Mouse (Mus musculus) large intestine, adult 2 months (tissue): ENCODE results near the gene Stat6. TPM values are rescaled to one million over a fixed set of nuclear protein-coding genes. Genes with fewer than 3 reads are reported as not detected.

Experiments used
- DNase-seq: peaks from one replicate; pipeline ENCODE4 v3.0.0-alpha.2; 2012; ENCODE audit warnings: low read depth, low spot score
- WGBS: fragments of 180-500 bp; shearing (Covaris S2); methylation state at CpG from one replicate; pipeline ENCODE4 v1.1.7; 2018; 5-methylcytosine and 5-hydroxymethylcytosine counted together
- polyA plus RNA-seq: library from polyadenylated mRNA; depleted of rRNA; stranded (reverse); fragments of >200 nt; gene quantifications from 2 replicates; pipeline ENCODE4 v1.2.3, GENCODE M21; 2012

Gene Stat6
- polyA plus RNA-seq, 1 experiment = 67.5 TPM

DNA sequence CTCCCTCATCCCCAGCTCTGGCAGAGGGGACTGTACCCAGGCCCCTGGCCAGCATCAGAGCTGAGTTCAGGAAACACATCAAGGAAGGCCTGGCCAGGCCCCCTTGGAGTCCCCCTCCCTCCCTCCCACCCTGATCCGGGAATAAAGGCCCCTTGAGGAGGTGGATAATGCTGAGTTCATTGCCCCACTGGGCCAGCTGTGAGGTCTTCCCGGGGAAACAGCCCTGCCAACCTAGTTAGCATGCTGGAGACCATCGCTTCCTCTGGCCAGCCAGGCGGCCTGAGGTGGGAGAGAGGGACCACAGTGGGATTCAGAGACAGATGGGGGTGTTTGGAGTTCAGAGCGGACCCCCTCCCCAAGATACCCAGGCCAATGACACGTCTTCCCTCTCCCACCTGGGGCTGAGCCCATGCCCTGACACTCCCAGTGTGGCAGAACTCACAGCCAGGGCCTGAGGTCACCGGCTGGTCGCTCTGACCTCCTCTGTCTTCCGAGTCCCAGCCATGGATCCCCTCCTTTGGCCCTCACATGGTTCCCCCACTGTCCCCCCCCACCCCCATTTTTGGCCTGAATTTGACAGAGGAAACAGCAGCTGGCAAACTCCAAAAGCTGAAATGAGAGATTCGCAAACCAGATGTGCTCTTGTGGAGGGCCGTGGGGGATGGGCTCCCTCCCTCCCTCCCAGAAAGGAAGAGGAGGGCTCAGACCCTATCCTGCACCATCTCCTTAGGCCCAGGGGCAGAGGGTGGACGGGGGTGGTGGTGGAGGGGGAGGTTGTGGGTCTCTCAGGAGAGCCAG is 28.4 kb upstream of the Stat6 start:
- WGBS = 74% methylated on average over 12 of the region's 12 CpGs
- no peak for DNase-seq

DNA sequence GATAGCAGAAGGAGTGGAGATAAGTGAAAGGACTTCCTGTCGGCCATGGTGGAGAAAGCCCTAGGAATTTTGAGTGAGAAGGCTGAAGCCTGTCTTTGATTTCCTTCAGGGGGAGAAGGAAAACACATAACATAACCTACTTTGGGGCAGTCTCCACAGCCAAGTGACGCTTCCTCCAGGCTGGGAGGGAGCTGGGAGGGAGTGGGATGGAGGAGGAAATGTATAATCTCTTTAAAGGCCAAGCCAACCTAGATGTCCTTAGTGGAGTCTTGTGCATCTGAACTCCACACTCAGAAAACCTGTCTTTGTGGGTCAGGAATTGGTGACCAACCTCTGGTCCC is 27.8 kb upstream of the Stat6 start:
- 74% methylated on average over 2 of the region's 2 CpGs for WGBS
- no peak for DNase-seq

- no peak for DNase-seq
- WGBS = 41% methylated on average over 3 of the region's 3 CpGs
Measured at GRCm38 (mm10) chr10:127615591-127615990, 27.2 kb upstream of the Stat6 start.

DNA sequence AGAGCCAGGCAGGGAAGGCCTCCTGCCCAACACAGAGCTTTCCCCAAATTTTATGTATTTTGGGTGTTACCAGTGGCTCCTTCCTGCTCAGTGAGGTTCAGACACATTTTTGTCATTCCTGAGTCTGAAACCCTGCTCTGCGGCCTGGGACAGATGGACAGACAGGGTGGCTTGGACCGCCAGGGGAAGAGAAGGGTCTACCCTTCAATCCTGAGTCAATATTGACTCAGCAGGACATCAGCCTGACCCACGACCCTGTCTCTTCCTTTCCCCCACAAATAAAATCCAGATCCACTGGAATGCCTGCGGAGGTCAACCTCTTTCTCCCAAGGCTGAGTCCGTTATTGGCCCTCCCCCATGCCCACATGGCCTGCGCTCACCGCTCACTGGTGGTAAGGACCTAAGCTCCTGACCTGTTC is 26.5 kb upstream of the Stat6 start:
- 79% methylated on average over 7 of the region's 7 CpGs for WGBS

GRCm38 (mm10) chr10:127617294-127617693 is 25.5 kb upstream of the Stat6 start:
- no peak for DNase-seq
- 51% methylated on average over 4 of the region's 4 CpGs for WGBS

More for the DNA sequence above, 26.5 kb upstream of the Stat6 start:
- no peak for DNase-seq

DNA sequence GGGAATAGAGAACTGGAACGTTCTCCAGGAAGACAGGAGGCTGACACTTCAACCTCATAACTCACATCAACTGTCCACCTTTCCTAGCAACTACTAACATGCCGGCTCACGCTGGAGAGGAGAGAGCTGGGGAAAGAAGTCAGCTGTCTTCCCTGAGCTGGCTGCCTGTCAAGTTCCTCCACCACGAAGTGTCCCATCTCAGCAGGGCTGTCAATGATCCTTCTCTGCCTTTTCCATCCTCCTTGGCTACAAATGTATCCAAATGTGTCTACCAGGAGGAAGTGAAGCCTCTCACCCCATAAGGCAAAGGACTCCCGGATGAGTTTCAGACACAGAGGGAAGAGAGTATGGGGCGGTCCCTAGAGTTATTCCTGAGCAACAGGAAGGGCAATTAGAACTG is 24.6 kb upstream of the Stat6 start:
- 29% methylated on average over 6 of the region's 6 CpGs for WGBS
- DNase-seq = no peak

- 11% methylated on average over 8 of the region's 8 CpGs for WGBS
- DNase-seq = no peak
Measured at GRCm38 (mm10) chr10:127619119-127619721, 23.6 kb upstream of the Stat6 start.

GRCm38 (mm10) chr10:127619941-127620405 is 22.8 kb upstream of the Stat6 start:
- no peak for DNase-seq
- WGBS = 11% methylated on average over 12 of the region's 12 CpGs

DNA sequence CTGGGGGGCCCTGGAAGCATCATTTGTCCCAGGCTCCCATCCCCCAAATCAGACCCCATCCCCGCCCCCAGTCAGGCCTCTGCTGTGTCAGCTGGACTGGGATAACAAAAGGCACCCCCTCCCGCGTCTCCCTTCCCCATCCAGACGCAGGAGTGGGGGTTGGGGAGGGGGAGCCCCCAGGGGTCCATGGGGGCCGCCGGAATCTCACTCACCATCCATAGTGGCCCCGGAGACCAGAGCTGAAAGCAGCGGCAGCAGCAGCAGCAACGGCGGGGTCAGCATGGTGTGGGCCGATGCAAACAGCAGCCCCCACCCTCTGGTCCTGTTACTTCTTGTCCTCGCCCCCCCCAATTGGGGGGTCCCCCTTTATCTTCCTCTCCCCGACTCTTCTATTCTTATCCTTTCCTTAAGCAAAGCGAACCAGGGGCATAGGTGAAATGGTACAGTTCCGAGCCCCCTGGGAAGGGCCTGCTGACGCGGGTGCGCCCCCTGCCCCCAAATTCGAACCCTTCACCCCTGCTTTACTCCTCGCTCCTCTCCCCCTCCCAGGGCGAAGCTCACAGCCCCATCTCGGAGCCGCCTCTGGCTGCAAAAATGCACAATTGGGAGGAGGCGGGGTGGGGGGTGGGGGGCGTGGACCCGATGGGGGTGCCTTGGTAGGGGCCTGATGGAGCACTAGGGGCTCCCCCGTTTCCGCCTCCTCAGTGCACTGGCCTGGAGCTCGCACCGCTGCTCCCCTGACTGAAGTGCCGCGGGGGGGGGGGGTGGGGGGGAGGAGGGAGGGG is 22.2 kb upstream of the Stat6 start, which contains the start of gene Lrp1:
Gene Lrp1, minus strand, starts transcription at position 743 of the 785 bp plus-strand sequence.
- DNase-seq = no peak
- 4% methylated on average over 26 of the region's 32 CpGs for WGBS

DNA sequence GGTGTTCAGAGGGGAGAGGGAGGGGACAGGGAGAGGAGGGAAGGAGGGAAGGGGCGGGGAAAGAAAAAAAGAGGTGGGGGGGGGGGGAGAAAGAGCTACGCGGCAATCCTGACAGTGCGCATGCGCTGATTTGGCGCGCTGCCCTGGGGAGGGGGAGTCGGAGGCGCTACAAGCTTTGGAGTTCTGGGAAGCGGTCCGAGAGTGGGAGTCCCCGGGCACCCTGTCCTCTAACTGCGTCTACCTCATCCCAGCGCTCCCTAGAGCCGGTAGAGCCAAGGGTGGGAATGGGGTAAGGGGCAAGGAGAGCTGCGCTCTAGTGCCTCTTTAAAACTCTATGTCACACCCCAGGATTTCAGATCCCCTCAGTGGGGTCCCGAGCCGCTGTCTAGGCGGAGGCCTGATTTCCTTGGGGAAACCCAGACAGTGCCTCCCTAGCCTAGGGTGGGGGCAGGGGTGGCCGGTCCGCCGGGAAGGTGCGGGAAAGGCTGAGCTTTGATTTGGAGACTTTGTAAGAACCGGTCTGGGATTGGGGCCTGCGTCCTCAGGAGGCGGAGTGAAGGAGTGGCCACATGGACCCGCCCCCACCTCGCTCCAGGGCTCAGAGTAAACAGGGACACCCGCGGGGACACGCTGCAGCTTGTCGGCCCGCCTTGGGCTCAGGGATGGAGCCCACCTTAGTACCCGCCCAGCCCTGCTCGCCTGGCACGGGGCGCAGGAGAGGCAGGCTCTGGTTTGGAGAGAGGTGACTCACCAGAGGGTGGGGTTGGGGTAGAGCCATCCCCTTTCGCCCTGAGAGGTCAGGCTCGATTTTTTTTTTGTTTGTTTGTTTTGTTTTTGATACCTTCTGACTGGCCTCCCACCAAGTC is 21.4 kb upstream of the Stat6 start:
- DNase-seq = peak; percentile 82
- WGBS = under 1% methylated on average over 38 of the region's 39 CpGs

DNA sequence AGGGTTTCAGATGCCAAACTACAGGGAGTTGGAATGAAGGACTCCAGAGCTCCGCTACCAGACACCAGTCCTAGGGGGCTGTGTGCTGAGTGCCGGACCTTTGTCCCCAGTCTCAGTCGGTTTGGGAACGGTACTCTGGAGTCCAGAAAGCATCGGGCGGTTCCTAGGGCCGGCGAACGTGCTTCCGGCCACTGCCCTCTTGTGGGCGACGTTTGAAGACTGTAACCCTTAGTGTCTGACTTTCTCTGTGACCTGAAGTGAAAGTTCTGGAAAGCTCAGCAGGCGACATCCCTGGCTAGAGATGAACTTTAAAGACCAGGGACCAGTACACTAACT is 20.8 kb upstream of the Stat6 start:
- DNase-seq = no peak
- WGBS = under 1% methylated on average over 13 of the region's 13 CpGs

GRCm38 (mm10) chr10:127622661-127623060 is 20.1 kb upstream of the Stat6 start:
- no peak for DNase-seq

GRCm38 (mm10) chr10:127623439-127624216 is 19.2 kb upstream of the Stat6 start:
- no peak for DNase-seq
- 96% methylated on average over 6 of the region's 6 CpGs for WGBS

More at GRCm38 (mm10) chr10:127622661-127623060, 20.1 kb upstream of the Stat6 start:
- 75% methylated on average over 4 of the region's 4 CpGs for WGBS

GRCm38 (mm10) chr10:127626433-127626832 is 16.4 kb upstream of the Stat6 start:
- 92% methylated on average over 3 of the region's 3 CpGs for WGBS
- no peak for DNase-seq

DNA sequence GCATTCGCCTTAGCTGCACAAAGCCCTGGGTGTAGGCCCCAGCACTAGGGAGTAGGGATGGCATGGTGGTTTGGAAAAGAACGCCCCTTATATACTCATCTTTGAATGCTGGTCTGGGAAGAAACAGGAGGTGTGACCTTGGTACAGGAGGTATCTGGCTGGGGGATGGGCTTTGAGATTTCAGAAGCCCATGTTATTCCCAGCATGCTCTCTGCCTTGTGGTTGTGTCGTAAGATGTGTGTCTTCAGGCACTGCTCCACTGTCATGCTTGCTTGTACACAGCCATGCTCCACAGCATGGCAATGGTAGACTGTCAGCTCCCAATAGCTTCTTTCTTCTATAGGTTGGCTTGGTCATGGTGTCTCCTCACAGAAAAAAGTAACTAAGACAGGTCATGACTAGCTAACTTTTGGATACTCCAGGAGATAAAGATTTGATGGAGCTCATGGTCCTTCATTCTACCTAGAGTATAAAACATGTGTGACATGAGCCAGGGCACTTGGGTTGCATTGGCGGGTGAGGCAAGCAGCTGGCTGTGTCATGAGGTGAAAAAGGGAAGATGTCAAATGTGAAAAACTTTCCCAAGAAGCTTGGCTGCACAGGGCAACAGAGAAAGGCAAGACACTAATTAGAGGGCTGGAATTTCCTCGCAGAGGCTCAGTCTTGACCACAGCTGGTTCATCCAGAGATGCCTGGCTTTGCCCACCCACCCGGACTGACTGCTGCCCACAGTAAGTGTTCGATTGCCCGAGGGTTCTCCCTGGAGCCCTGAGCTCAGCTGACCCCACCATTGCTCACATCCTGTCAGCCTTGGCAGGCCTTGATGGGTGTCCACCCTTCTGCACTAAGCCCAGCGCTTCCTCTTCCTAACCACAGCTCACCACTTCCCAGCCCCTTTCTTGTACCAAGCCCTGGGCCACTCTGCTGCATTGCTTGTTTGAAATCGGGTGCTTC is 11.2 kb upstream of the Stat6 start:
- WGBS = 81% methylated on average over 10 of the region's 10 CpGs
- DNase-seq = no peak

GRCm38 (mm10) chr10:127632668-127633271 is 10.0 kb upstream of the Stat6 start:
- 18% methylated on average over 7 of the region's 7 CpGs for WGBS
- DNase-seq = no peak

DNA sequence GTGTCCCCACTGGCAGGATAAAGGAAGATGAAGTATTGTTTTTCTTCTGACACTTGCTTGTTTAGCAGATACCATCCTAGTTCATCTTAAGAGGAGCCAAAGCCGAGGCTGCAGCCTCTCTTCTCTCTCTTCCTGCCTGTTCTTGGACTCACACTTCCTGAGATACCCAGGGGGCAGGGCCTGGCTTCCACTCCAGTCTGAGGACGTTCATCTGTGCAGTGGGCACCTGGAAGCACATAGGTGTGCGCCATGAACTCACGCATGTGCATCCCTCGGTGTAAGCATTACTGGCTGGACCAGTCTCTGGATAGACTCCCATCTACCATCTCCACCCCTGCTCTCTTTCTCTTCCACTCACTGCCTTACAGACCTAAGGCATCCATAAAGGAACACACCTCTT is 2.4 kb upstream of the Stat6 start:
- DNase-seq = no peak
- 73% methylated on average over 5 of the region's 5 CpGs for WGBS
